Mouse (Mus musculus): Measurements from ENCODE around the gene Plbd1. TPM values are rescaled to one million over a fixed set of nuclear protein-coding genes. Genes with fewer than 3 reads are reported as not detected.

Plbd1 gene
- total and polyA plus RNA-seq, 3 experiments, result not detected

- H3K36me3 ChIP-seq (replicated peaks in 1 of 2; ENCODE audit: control insufficient read depth in 1 of 2, insufficient read depth in 1 of 2, low read length in 1 of 2), result no peaks in the 10 kb centered on the region
- dilution Hi-C loops (cut with MboI; ENCODE audit: extremely low pct_ligation_motif_present, extremely low pct_unique_long_range_greater_than_20kb, low sequenced_read_pairs) (no loop called here), in situ Hi-C loops (cut with MboI; ENCODE audit: low pct_ligation_motif_present, low pct_unique_long_range_greater_than_20kb, low sequenced_read_pairs) (loop anchor here (5.0 to 10.0 kb wide), 3 partner anchors 122 to 364 kb away; no protein-coding TSS in a partner anchor)
- no peaks in the 10 kb centered on the region for H3K79me2 ChIP-seq (replicated peaks; ENCODE audit: control insufficient read depth, extremely low read depth, insufficient read depth, poor library complexity, severe bottlenecking)
- H3K9ac ChIP-seq (ENCODE audit: insufficient read depth, low read depth), result no peak overlapping the region
- DNase-seq (ENCODE audit: extremely low read depth), result peak; percentile 74
- TF ChIP-seq MAZ (IDR thresholded peaks at IDR 0.05; ENCODE audit: low read depth, low read length) (no peak), ELF1 (IDR thresholded peaks at IDR 0.05; ENCODE audit: low read depth, low read length) (no peak), NELFE (IDR thresholded peaks at IDR 0.05; ENCODE audit: low read depth, low read length) (peak; percentile 49; the same call in 1 of the 2 replicates), CHD1 (IDR thresholded peaks at IDR 0.05; ENCODE audit: low read depth, low read length) (no peak), RAD21 (IDR thresholded peaks at IDR 0.05; ENCODE audit: low read depth, low read length) (peak; percentile 90), ZKSCAN1 (IDR thresholded peaks at IDR 0.05; ENCODE audit: borderline replicate concordance, low read depth, low read length) (no peak), KAT2A (IDR thresholded peaks at IDR 0.05; ENCODE audit: insufficient replicate concordance, low read length) (no peak), GABPA (IDR thresholded peaks at IDR 0.05; ENCODE audit: insufficient replicate concordance, low read depth, low read length) (no peak), JUN (IDR thresholded peaks at IDR 0.05; ENCODE audit: insufficient read depth, low read depth, low read length) (no peak), BHLHE40 (IDR thresholded peaks at IDR 0.05; ENCODE audit: low read depth, low read length) (no peak), MYC (IDR thresholded peaks at IDR 0.05; ENCODE audit: low read depth, low read length) (no peak), USF2 (conservative IDR thresholded peaks at IDR 0.05; ENCODE audit: low read depth, low read length) (no peak), RCOR1 (conservative IDR thresholded peaks at IDR 0.05; ENCODE audit: low read depth, low read length) (no peak), CHD2 (IDR thresholded peaks at IDR 0.05; ENCODE audit: low read length) (no peak), MAFK (IDR thresholded peaks at IDR 0.05; ENCODE audit: insufficient replicate concordance, low read length) (no peak), HCFC1 (IDR thresholded peaks at IDR 0.05; ENCODE audit: low read depth, low read length) (no peak), E2F4 (IDR thresholded peaks at IDR 0.05; ENCODE audit: insufficient replicate concordance, low read depth, low read length) (0 out of 2 replicates have a peak, but pooled peaks have one; percentile 17), USF1 (IDR thresholded peaks at IDR 0.05; ENCODE audit: low read depth, low read length) (no peak; the same call in 1 of the 2 replicates), PAX5 (IDR thresholded peaks at IDR 0.05; ENCODE audit: low read length) (no peak), CTCF (conservative IDR thresholded peaks at IDR 0.05 in 1 of 2, IDR thresholded peaks at IDR 0.05 in 1 of 2; ENCODE audit: low read depth in 2 of 2, low read length in 2 of 2) (peak; percentile 72 to 89), MEF2A (IDR thresholded peaks at IDR 0.05; ENCODE audit: borderline replicate concordance, low read depth, low read length) (0 out of 2 replicates have a peak, but pooled peaks have one; percentile 34), ZMIZ1 (IDR thresholded peaks at IDR 0.05; ENCODE audit: low read depth, low read length) (no peak), UBTF (IDR thresholded peaks at IDR 0.05; ENCODE audit: low read depth, low read length) (no peak), SIN3A (IDR thresholded peaks at IDR 0.05; ENCODE audit: low read length) (0 out of 2 replicates have a peak, but pooled peaks have one; percentile 20), POLR2AphosphoS2 (IDR thresholded peaks at IDR 0.05; ENCODE audit: low read depth, low read length) (no peak), ZC3H11A (IDR thresholded peaks at IDR 0.05; ENCODE audit: low read depth, low read length) (peak; percentile 87), MXI1 (IDR thresholded peaks at IDR 0.05; ENCODE audit: low read depth, low read length) (peak; percentile 34; the same call in 1 of the 2 replicates), POLR2A (IDR thresholded peaks at IDR 0.05; ENCODE audit: low read depth, low read length) (no peak), ETS1 (conservative IDR thresholded peaks at IDR 0.05; ENCODE audit: low read depth, low read length) (no peak), JUND (conservative IDR thresholded peaks at IDR 0.05; ENCODE audit: low read depth, low read length) (no peak), TCF12 (IDR thresholded peaks at IDR 0.05; ENCODE audit: low read depth, low read length) (no peak), ZNF384 (IDR thresholded peaks at IDR 0.05; ENCODE audit: low read depth, low read length) (no peak), EP300 (IDR thresholded peaks at IDR 0.05; ENCODE audit: low read length) (no peak), IRF4 (IDR thresholded peaks at IDR 0.05; ENCODE audit: low read depth, low read length) (no peak), TBP (conservative IDR thresholded peaks at IDR 0.05; ENCODE audit: low read depth, low read length) (no peak), NRF1 (IDR thresholded peaks at IDR 0.05; ENCODE audit: low read depth, low read length) (no peak), SMC3 (IDR thresholded peaks at IDR 0.05; ENCODE audit: low read depth, low read length) (peak; percentile 96), MAX (IDR thresholded peaks at IDR 0.05; ENCODE audit: low read length) (0 out of 2 replicates have a peak, but pooled peaks have one; percentile 23)
- no peaks in the 10 kb centered on the region for H3K27me3 ChIP-seq (replicated peaks)
- no peak overlapping the region for H3K27ac ChIP-seq (ENCODE audit: insufficient read depth, low read depth)
- no peaks in the 10 kb centered on the region for H3K4me1 ChIP-seq (ENCODE audit: control insufficient read depth in 1 of 2, insufficient read depth in 2 of 2)
- no peaks in the 10 kb centered on the region for H3K9me3 ChIP-seq (replicated peaks; ENCODE audit: low read length)
- H3K4me2 ChIP-seq (ENCODE audit: insufficient read depth, low read depth, poor library complexity, severe bottlenecking), result no peak overlapping the region
- H3K4me3 ChIP-seq (replicated peaks in 1 of 3; ENCODE audit: low read depth in 2 of 3, low read length in 2 of 3, poor library complexity in 1 of 3), result no peak overlapping the region
These were observed 41.2 kb downstream of the Plbd1 start for GRCm38 (mm10) chr6:136620361-136621139.

All from CH12.LX (cell line).